Mouse (Mus musculus): Measurements from ENCODE around the gene Mesd. TPM values are rescaled to one million over a fixed set of nuclear protein-coding genes. Genes with fewer than 3 reads are reported as not detected.
A peak's percentile ranks its signal among the peaks of the same experiment; 100 is the strongest.

Mesd gene
- polyA plus RNA-seq, 1 experiment from 2014 or later = 83.0 TPM

GRCm38 (mm10) chr7:83852381-83853380 is 31.6 kb upstream of the Mesd start:
- Histone ChIP-seq H3K9me3 (ENCODE audit: control insufficient read depth, low read length) (no peaks in the 10 kb centered on the region), H3K36me3 (ENCODE audit: control insufficient read depth, insufficient read depth, low read length) (no peaks in the 10 kb centered on the region), H3K4me3 (ENCODE audit: low read length) (no peak overlapping the region), H3K4me1 (ENCODE audit: control insufficient read depth, insufficient read depth, low read length) (peaks cover 25% of the 10 kb centered on the region), H3K9ac (ENCODE audit: low read depth, low read length) (no peak overlapping the region), H3K4me2 (ENCODE audit: low read depth, low read length) (no peak overlapping the region), H3K27ac (ENCODE audit: low read length) (peak overlapping the region; percentile 7; the same call in 1 of the 2 replicates), H3K27me3 (replicated peaks; ENCODE audit: control insufficient read depth, insufficient read depth, low read length) (no peaks in the 10 kb centered on the region)
- 36% methylated on average over 5 of the region's 5 CpGs for WGBS
- ATAC-seq = no peak

- no peak for ATAC-seq
- 92% methylated on average over 1 of the region's 1 CpGs for WGBS
- Histone ChIP-seq H3K4me1 (ENCODE audit: control insufficient read depth, insufficient read depth, low read length) (peaks cover 28% of the 10 kb centered on the region), H3K27me3 (replicated peaks; ENCODE audit: control insufficient read depth, insufficient read depth, low read length) (no peaks in the 10 kb centered on the region), H3K4me3 (ENCODE audit: low read length) (no peak overlapping the region), H3K9ac (ENCODE audit: low read depth, low read length) (no peak overlapping the region), H3K36me3 (ENCODE audit: control insufficient read depth, insufficient read depth, low read length) (no peaks in the 10 kb centered on the region), H3K27ac (ENCODE audit: low read length) (no peak overlapping the region), H3K9me3 (ENCODE audit: control insufficient read depth, low read length) (no peaks in the 10 kb centered on the region), H3K4me2 (ENCODE audit: low read depth, low read length) (no peak overlapping the region)
Observed at GRCm38 (mm10) chr7:83855203-83855602, 29.1 kb upstream of the Mesd start.

- 66% methylated on average over 9 of the region's 9 CpGs for WGBS
- no peak overlapping the region for H3K4me3 ChIP-seq (ENCODE audit: low read length)
- H3K4me1 ChIP-seq (ENCODE audit: control insufficient read depth, insufficient read depth, low read length) = peaks cover 26% of the 10 kb centered on the region
- H3K9ac ChIP-seq (ENCODE audit: low read depth, low read length) = no peak overlapping the region
- H3K27me3 ChIP-seq (replicated peaks; ENCODE audit: control insufficient read depth, insufficient read depth, low read length) = no peaks in the 10 kb centered on the region
- no peak overlapping the region for H3K4me2 ChIP-seq (ENCODE audit: low read depth, low read length)
- peak overlapping the region; percentile 46 for H3K27ac ChIP-seq (ENCODE audit: low read length)
- no peaks in the 10 kb centered on the region for H3K9me3 ChIP-seq (ENCODE audit: control insufficient read depth, low read length)
- no peaks in the 10 kb centered on the region for H3K36me3 ChIP-seq (ENCODE audit: control insufficient read depth, insufficient read depth, low read length)
- peak; percentile 54; the same call in 1 of the 2 replicates for ATAC-seq
Observed at GRCm38 (mm10) chr7:83856353-83857207, 27.7 kb upstream of the Mesd start.

- 68% methylated on average over 2 of the region's 2 CpGs for WGBS
- ATAC-seq = peak; percentile 51
- Histone ChIP-seq H3K4me2 (ENCODE audit: low read depth, low read length) (no peak overlapping the region), H3K27me3 (replicated peaks; ENCODE audit: control insufficient read depth, insufficient read depth, low read length) (no peaks in the 10 kb centered on the region), H3K4me3 (ENCODE audit: low read length) (no peak overlapping the region), H3K4me1 (ENCODE audit: control insufficient read depth, insufficient read depth, low read length) (peaks cover 20% of the 10 kb centered on the region; the same call in 1 of the 2 replicates), H3K9ac (ENCODE audit: low read depth, low read length) (no peak overlapping the region), H3K27ac (ENCODE audit: low read length) (peak overlapping the region; percentile 46), H3K36me3 (ENCODE audit: control insufficient read depth, insufficient read depth, low read length) (no peaks in the 10 kb centered on the region), H3K9me3 (ENCODE audit: control insufficient read depth, low read length) (no peaks in the 10 kb centered on the region)
Observed at GRCm38 (mm10) chr7:83857208-83857488, 27.1 kb upstream of the Mesd start.

- WGBS = 91% methylated on average over 3 of the region's 3 CpGs
- H3K36me3 ChIP-seq (ENCODE audit: control insufficient read depth, insufficient read depth, low read length) = no peaks in the 10 kb centered on the region
- H3K27me3 ChIP-seq (replicated peaks; ENCODE audit: control insufficient read depth, insufficient read depth, low read length) = no peaks in the 10 kb centered on the region
Observed at GRCm38 (mm10) chr7:83857921-83858320, 26.3 kb upstream of the Mesd start.

GRCm38 (mm10) chr7:83859378-83860083 is 24.7 kb upstream of the Mesd start:
- 37% methylated on average over 4 of the region's 4 CpGs for whole genome bisulfite sequencing
- H3K4me2 ChIP-seq (ENCODE audit: low read depth, low read length) = no peak overlapping the region
- 0 out of 2 replicates have a peak overlapping the region, but pooled peaks have one; percentile 42 for H3K27ac ChIP-seq (ENCODE audit: low read length)
- no peaks in the 10 kb centered on the region for H3K36me3 ChIP-seq (ENCODE audit: control insufficient read depth, insufficient read depth, low read length)
- H3K9ac ChIP-seq (ENCODE audit: low read depth, low read length) = no peak overlapping the region
- no peak overlapping the region for H3K4me3 ChIP-seq (ENCODE audit: low read length)
- H3K27me3 ChIP-seq (replicated peaks; ENCODE audit: control insufficient read depth, insufficient read depth, low read length) = no peaks in the 10 kb centered on the region
- H3K4me1 ChIP-seq (ENCODE audit: control insufficient read depth, insufficient read depth, low read length) = peaks cover 12% of the 10 kb centered on the region; the same call in 1 of the 2 replicates
- no peaks in the 10 kb centered on the region for H3K9me3 ChIP-seq (ENCODE audit: control insufficient read depth, low read length)
- peak; percentile 76 for ATAC-seq

More at GRCm38 (mm10) chr7:83857921-83858320, 26.3 kb upstream of the Mesd start:
- no peak overlapping the region for H3K4me2 ChIP-seq (ENCODE audit: low read depth, low read length)
- H3K27ac ChIP-seq (ENCODE audit: low read length) = no peak overlapping the region
- no peak for ATAC-seq
- no peak overlapping the region for H3K4me3 ChIP-seq (ENCODE audit: low read length)
- H3K9ac ChIP-seq (ENCODE audit: low read depth, low read length) = no peak overlapping the region
- H3K9me3 ChIP-seq (ENCODE audit: control insufficient read depth, low read length) = no peaks in the 10 kb centered on the region
- H3K4me1 ChIP-seq (ENCODE audit: control insufficient read depth, insufficient read depth, low read length) = peaks cover 14% of the 10 kb centered on the region; the same call in 1 of the 2 replicates

- no peak for ATAC-seq
- Histone ChIP-seq H3K9ac (ENCODE audit: low read depth, low read length) (no peak overlapping the region), H3K27ac (ENCODE audit: low read length) (no peak overlapping the region), H3K4me2 (ENCODE audit: low read depth, low read length) (no peak overlapping the region), H3K36me3 (ENCODE audit: control insufficient read depth, insufficient read depth, low read length) (no peaks in the 10 kb centered on the region), H3K4me3 (ENCODE audit: low read length) (no peak overlapping the region), H3K4me1 (ENCODE audit: control insufficient read depth, insufficient read depth, low read length) (peaks cover 6% of the 10 kb centered on the region; the same call in 1 of the 2 replicates), H3K27me3 (replicated peaks; ENCODE audit: control insufficient read depth, insufficient read depth, low read length) (no peaks in the 10 kb centered on the region), H3K9me3 (ENCODE audit: control insufficient read depth, low read length) (no peaks in the 10 kb centered on the region)
- 60% methylated on average over 2 of the region's 2 CpGs for WGBS
Observed at GRCm38 (mm10) chr7:83863554-83863953, 20.7 kb upstream of the Mesd start.

- Histone ChIP-seq H3K4me1 (ENCODE audit: control insufficient read depth, insufficient read depth, low read length) (no peaks in the 10 kb centered on the region), H3K36me3 (ENCODE audit: control insufficient read depth, insufficient read depth, low read length) (no peaks in the 10 kb centered on the region), H3K27ac (ENCODE audit: low read length) (no peak overlapping the region), H3K27me3 (replicated peaks; ENCODE audit: control insufficient read depth, insufficient read depth, low read length) (no peaks in the 10 kb centered on the region), H3K4me2 (ENCODE audit: low read depth, low read length) (no peak overlapping the region), H3K9me3 (ENCODE audit: control insufficient read depth, low read length) (no peaks in the 10 kb centered on the region), H3K9ac (ENCODE audit: low read depth, low read length) (no peak overlapping the region), H3K4me3 (ENCODE audit: low read length) (no peak overlapping the region)
- WGBS = 90% methylated on average over 3 of the region's 3 CpGs
- no peak for ATAC-seq
Observed at GRCm38 (mm10) chr7:83868200-83868599, 16.1 kb upstream of the Mesd start.
